Mouse (Mus musculus) liver, embryonic 16.5 days (tissue): Measurements from ENCODE around the gene Shc1. TPM values are rescaled to one million over a fixed set of nuclear protein-coding genes. Genes with fewer than 3 reads are reported as not detected.

Experiments
- ATAC-seq: fragments of 200-750 bp; cut with Nextera tagmentation; 2 replicates; pipeline ENCODE4 v1.8.0; 2017; ENCODE audit warnings: low read depth, mild to moderate bottlenecking, moderate number of reproducible peaks, moderate library complexity
- H3K27ac ChIP-seq: fragments of 300-500 bp; sonication (generic); 2 replicates; pipeline ENCODE4 v1.5.1; 2014; ENCODE audit warnings: mild to moderate bottlenecking, low read length
- H3K27me3 ChIP-seq: fragments of 300-500 bp; sonication (generic); 2 replicates; pipeline ENCODE4 v1.6.1; 2014; ENCODE audit warnings: low read depth, low read length, mixed read lengths; ENCODE audit not compliant: control insufficient read depth, insufficient read depth
- H3K36me3 ChIP-seq: fragments of 300-500 bp; sonication (generic); 2 replicates; pipeline ENCODE4 v1.6.1; 2014; ENCODE audit warnings: mild to moderate bottlenecking; ENCODE audit not compliant: control insufficient read depth, insufficient read depth
- H3K4me1 ChIP-seq: fragments of 300-500 bp; sonication (generic); 2 replicates; pipeline ENCODE4 v1.6.1; 2014; ENCODE audit warnings: low read depth, low read length, mixed read lengths; ENCODE audit not compliant: control insufficient read depth
- H3K4me2 ChIP-seq: fragments of 300-500 bp; sonication (generic); 2 replicates; pipeline ENCODE4 v1.6.1; 2014; ENCODE audit warnings: low read depth, low read length, mixed read lengths
- H3K4me3 ChIP-seq: fragments of 300-500 bp; sonication (generic); 2 replicates; pipeline ENCODE4 v1.5.1; 2014; ENCODE audit warnings: low read depth, mild to moderate bottlenecking, low read length
- H3K9ac ChIP-seq: fragments of 300-500 bp; sonication (generic); 2 replicates; pipeline ENCODE4 v1.6.1; 2014; ENCODE audit warnings: low read depth, low read length
- H3K9me3 ChIP-seq: fragments of 300-500 bp; sonication (generic); replicated peaks from 2 replicates; pipeline ENCODE4 v1.6.1; 2016; ENCODE audit warnings: low read length; ENCODE audit not compliant: control insufficient read depth
- WGBS: fragments of 180-500 bp; shearing (Covaris S2); extraction: QIAGEN DNeasy Blood & Tissue Kit; methylation state at CpG from one replicate; pipeline ENCODE4 v1.1.7; 2014; ENCODE audit not compliant: insufficient replicate concordance; 5-methylcytosine and 5-hydroxymethylcytosine counted together
- polyA plus RNA-seq: library from polyadenylated mRNA; unstranded; fragments of >200 nt; fragmentation: Nextera tagmentation; extraction: Ambion mirVana; gene quantifications from 2 replicates; pipeline ENCODE4 v1.2.1, GENCODE M21; 2015

Gene Shc1
- polyA plus RNA-seq, 1 experiment from 2014 or later: 46.0 TPM

DNA sequence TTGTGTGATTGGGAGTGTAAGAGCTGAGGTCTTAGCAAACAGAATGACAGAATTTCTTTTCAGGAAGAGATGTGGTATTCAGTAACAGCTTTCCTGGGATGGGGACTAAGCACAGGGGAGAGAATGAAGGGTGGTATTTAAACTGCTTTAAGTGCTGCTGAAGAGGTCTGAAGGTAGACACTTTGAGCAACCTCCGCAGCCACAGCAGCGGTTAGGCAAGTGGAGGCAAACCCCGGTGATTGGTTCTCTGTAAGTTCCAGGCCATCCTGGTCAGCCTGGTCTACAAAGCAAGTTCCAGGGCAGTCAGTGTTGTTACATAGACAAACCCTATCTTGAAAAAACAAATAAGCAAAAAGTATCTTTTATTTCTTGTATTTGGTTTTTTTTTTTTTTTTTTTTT is 1.7 kb downstream of the Shc1 start:
- peak overlapping the region; percentile 83 for H3K4me3 ChIP-seq
- peaks cover 61% of the 10 kb centered on the region for H3K4me1 ChIP-seq
- H3K36me3 ChIP-seq: peaks cover 25% of the 10 kb centered on the region
- no peaks in the 10 kb centered on the region for H3K9me3 ChIP-seq
- ATAC-seq: no peak
- no peaks in the 10 kb centered on the region for H3K27me3 ChIP-seq
- peak overlapping the region; percentile 87 for H3K9ac ChIP-seq
- peak overlapping the region; percentile 79 for H3K4me2 ChIP-seq
- 27% methylated on average over 3 of the region's 3 CpGs for WGBS
- H3K27ac ChIP-seq: peak overlapping the region; percentile 98

DNA sequence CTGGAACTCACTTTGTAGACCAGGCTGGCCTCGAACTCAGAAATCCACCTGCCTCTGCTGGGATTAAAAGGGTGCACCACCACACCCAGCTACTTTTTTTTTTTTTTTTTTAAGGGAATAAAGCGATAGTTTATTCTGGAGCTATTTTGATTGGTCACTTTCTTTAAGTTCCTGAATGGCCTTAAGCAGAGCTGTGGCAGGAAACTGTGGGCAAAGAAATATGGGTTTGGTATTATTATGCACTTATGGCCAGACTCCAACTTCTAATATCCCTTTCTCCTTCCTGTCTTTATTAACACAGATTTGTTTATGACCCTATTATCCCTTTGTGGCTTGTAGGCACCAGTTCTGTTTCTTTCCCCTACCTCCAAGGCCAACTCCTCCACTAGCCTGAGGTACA is 2.2 kb downstream of the Shc1 start:
- Histone ChIP-seq H3K4me1 (peaks cover 64% of the 10 kb centered on the region), H3K27me3 (no peaks in the 10 kb centered on the region), H3K4me2 (peak overlapping the region; percentile 79), H3K9me3 (no peaks in the 10 kb centered on the region), H3K27ac (peak overlapping the region; percentile 98), H3K9ac (peak overlapping the region; percentile 68), H3K36me3 (peaks cover 20% of the 10 kb centered on the region), H3K4me3 (peak overlapping the region; percentile 83)
- WGBS: 38% methylated on average over 2 of the region's 2 CpGs
- ATAC-seq: no peak

DNA sequence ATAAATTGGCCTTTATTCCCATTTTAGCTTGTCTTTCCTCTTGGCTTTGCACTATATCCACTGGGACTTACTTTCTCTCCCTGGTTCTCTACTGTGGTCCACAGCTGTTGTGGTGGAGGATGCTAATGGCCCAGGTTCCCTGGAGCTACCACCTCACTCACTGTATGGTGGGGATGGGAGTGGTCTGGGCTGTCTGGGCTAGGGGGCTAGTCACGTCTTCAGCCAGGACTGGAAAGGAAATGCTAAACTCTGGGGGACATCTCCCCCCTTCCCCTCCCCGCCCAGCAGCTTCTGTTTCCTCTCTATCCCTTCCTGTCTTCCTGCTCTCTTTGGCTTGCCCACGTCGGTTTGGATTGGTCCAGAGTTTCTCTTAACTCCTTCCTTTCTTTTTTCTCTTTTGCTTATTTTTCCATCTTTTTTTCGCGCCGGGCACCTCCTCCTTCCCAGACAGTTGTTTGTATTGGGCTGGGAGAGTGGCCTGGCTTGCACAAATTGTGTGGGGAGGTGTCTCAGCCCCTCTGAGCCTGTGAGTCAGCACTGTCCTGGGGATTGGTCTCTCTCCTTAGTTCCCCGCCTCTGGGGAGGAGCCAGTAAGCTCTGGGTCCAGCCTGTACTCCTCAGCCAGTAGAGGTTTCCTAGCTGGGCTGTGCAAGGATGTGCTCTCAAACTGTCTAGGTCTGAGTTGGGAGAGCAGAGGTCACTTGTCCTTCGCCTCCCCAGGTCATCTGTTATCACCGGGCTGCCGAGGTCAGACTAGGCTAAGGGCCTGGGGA is 2.9 kb downstream of the Shc1 start:
- H3K4me2 ChIP-seq: peak overlapping the region; percentile 79
- 10% methylated on average over 11 of the region's 11 CpGs for WGBS
- H3K4me3 ChIP-seq: peak overlapping the region; percentile 63
- peak overlapping the region; percentile 98 for H3K27ac ChIP-seq
- H3K9ac ChIP-seq: peak overlapping the region; percentile 68
- H3K4me1 ChIP-seq: peaks cover 70% of the 10 kb centered on the region
- H3K9me3 ChIP-seq: no peaks in the 10 kb centered on the region
- ATAC-seq: peak; percentile 78
- no peaks in the 10 kb centered on the region for H3K27me3 ChIP-seq
- peaks cover 15% of the 10 kb centered on the region for H3K36me3 ChIP-seq

DNA sequence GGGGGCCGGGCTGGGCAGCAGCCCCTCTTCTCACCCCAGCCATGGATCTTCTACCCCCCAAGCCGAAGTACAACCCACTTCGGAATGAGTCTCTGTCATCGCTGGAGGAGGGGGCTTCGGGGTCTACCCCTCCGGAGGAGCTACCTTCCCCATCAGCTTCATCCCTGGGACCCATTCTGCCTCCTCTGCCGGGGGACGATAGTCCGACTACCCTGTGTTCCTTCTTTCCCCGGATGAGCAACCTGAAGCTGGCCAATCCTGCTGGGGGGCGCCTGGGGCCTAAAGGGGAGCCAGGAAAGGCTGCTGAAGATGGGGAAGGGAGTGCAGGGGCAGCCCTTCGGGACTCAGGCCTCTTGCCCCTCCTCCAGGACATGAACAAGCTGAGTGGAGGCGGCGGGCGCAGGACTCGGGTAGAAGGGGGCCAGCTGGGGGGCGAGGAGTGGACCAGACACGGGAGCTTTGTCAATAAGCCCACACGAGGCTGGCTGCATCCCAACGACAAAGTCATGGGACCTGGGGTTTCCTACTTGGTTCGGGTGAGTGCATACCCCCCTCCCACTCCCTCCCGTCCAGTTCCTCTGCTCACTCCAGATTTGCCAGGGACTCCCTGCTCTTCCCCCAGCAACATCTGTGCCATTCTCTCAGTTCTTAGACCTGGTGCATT is 3.7 kb downstream of the Shc1 start:
- Histone ChIP-seq H3K36me3 (peaks cover 17% of the 10 kb centered on the region), H3K4me3 (peak overlapping the region; percentile 63), H3K27ac (peak overlapping the region; percentile 47), H3K27me3 (no peaks in the 10 kb centered on the region), H3K9me3 (no peaks in the 10 kb centered on the region), H3K4me2 (peak overlapping the region; percentile 79), H3K9ac (peak overlapping the region; percentile 68), H3K4me1 (peaks cover 70% of the 10 kb centered on the region)
- ATAC-seq: no peak
- WGBS: 25% methylated on average over 22 of the region's 22 CpGs

DNA sequence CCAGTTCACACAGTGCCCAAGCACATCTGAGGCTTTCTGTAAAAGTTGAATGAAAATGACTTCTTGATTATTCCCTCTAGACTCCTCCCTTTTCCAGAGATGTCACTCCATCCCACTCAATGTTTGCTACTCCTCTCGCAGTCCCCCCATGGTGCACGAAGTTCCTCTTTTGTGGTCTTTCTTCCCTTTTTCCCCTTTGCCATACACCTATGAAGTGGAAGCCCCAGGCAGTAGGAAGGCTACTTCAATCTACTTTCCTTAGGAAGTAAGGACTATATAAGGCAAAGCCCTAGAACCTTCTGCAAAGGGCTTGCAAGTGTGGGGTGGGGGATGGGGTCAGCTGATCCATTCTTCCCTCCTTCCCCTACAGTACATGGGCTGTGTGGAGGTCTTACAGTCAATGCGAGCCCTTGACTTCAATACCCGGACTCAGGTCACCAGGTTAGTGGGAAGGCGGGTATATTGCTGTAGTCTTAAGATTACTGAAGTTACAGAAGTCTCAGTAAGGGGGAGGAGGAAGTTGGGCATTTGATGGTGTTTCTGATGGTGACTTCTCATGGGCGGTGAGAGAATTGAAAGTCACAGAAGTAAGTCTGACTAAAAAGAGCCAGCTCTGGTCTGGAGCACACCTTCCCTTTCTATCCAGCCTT is 4.4 kb downstream of the Shc1 start:
- no peak for ATAC-seq
- WGBS: 34% methylated on average over 6 of the region's 6 CpGs
- Histone ChIP-seq H3K4me2 (peak overlapping the region; percentile 79), H3K27ac (peak overlapping the region; percentile 37; the same call in 1 of the 2 replicates), H3K4me1 (peaks cover 69% of the 10 kb centered on the region), H3K9me3 (no peaks in the 10 kb centered on the region), H3K9ac (0 out of 2 replicates have a peak overlapping the region, but pooled peaks have one; percentile 13), H3K36me3 (peaks cover 24% of the 10 kb centered on the region), H3K4me3 (peak overlapping the region; percentile 63), H3K27me3 (no peaks in the 10 kb centered on the region)

DNA sequence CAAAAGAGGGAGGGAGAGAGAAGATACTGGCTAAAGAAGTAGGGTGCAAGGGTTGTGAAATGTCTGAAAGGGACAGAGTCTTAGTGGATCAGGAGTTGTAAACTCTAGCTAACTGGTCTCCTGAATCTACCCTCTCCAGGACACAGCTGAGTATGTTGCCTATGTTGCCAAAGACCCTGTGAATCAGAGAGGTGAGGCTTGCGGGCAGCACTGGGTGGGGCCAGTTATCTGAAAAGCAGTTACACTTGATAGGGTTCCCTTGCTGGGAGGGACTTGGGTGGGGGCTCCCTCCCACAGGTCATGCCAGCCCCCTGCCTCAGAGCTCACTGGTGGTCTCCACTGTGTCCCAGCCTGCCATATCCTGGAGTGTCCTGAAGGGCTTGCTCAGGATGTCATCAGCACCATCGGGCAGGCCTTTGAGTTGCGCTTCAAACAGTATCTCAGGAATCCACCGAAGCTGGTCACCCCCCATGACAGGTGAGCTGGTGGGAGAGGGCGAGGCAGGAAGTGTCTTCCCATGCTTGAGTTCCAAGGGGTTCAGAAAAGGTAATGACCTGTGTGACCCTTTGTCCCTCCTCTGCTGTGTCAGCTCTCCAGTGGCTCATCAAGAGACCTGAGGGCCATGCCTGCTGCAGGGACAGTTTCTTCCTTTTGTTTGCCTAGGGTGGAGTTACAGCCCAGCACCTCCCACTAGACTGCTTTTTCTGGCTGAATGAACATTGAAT is 6.3 kb downstream of the Shc1 start:
- 54% methylated on average over 5 of the region's 5 CpGs for WGBS
- Histone ChIP-seq H3K9me3 (no peaks in the 10 kb centered on the region), H3K9ac (peak overlapping the region; percentile 37), H3K36me3 (peaks cover 30% of the 10 kb centered on the region), H3K4me1 (peaks cover 65% of the 10 kb centered on the region), H3K27ac (peak overlapping the region; percentile 45), H3K27me3 (no peaks in the 10 kb centered on the region), H3K4me3 (peak overlapping the region; percentile 7), H3K4me2 (peak overlapping the region; percentile 40)
- peak; percentile 28 for ATAC-seq

DNA sequence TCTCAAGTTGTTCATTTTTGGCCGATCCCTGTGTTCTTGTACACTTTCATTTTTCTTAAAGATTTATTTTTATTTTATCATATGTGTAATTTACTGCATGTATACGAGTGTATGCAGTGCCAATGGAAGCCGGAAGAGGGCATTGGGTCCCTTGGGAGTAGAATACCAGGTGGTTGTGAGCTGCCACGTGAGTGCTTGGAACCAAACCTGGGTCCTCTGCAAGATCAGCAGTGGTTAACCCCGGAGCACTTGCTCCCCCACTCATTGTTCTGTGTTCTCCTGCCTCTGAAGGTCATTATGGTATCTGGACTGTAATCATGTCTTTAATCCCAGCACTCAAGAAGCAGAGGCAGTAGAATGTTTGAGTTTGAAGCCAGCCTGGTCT is 6.9 kb downstream of the Shc1 start:
- H3K4me3 ChIP-seq: peak overlapping the region; percentile 7; the same call in 1 of the 2 replicates
- no peaks in the 10 kb centered on the region for H3K27me3 ChIP-seq
- ATAC-seq: no peak
- H3K4me2 ChIP-seq: peak overlapping the region; percentile 40
- peaks cover 64% of the 10 kb centered on the region for H3K4me1 ChIP-seq
- H3K9ac ChIP-seq: no peak overlapping the region
- H3K27ac ChIP-seq: peak overlapping the region; percentile 41
- H3K36me3 ChIP-seq: peaks cover 30% of the 10 kb centered on the region
- no peaks in the 10 kb centered on the region for H3K9me3 ChIP-seq
- WGBS: 59% methylated on average over 5 of the region's 5 CpGs

DNA sequence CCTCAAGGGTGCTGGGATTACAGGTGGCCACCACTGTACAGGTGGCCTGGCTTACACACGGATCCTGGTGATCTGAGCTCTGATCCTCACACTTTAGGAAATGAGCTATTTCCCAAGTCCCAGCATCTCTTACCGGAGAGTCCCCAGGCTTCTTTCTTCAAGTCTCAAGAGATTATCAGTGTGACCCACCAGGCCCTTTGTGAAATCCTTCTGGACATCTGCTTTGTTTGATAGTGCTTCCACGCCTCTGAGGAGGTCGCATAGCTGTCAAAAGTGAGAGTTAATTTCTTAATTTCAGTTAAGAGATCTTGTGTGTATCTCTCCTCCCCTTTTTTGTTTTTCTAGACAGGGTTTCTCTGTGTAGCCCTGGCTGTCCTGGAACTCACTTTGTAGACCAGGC is 7.6 kb downstream of the Shc1 start:
- Histone ChIP-seq H3K4me3 (peak overlapping the region; percentile 18; the same call in 1 of the 2 replicates), H3K27ac (peak overlapping the region; percentile 84), H3K9ac (peak overlapping the region; percentile 2; the same call in 1 of the 2 replicates), H3K27me3 (no peaks in the 10 kb centered on the region), H3K36me3 (peaks cover 30% of the 10 kb centered on the region), H3K9me3 (no peaks in the 10 kb centered on the region), H3K4me1 (peaks cover 63% of the 10 kb centered on the region), H3K4me2 (peak overlapping the region; percentile 40)
- no peak for ATAC-seq
- 25% methylated on average over 4 of the region's 4 CpGs for WGBS
